Mouse (Mus musculus) layer of hippocampus, adult 9-10 months (tissue): Measurements from ENCODE around the gene Tecpr1.

ENCODE experiments used
- DNase-seq: peaks from one replicate; pipeline ENCODE4 v3.0.0; 2022; ENCODE audit warnings: low spot score

The Tecpr1 gene

GRCm38 (mm10) chr5:144207478-144207877 is 15.9 kb downstream of the Tecpr1 start:
- DNase-seq = no peak

GRCm38 (mm10) chr5:144206069-144206468 is 17.3 kb downstream of the Tecpr1 start:
- DNase-seq = no peak

DNA sequence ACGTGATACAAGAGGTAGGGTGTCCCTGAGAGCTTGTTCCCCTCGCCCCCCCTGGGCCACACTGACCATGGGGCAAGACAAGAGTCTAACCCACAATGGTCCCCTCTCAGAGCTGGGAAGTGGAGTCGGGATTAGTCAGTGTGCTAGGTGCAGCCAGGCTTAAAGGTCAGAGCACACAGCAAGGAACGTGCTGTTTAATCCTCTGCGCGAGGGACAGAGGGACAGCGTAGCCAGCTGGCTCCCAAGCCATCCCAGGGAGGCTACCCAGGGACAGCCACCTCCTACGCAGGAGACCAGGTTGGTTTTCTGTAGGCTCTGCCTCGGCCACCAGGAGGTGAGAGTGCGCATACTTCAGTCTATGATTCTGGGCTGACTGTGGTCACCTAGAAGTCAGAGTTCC is 18.5 kb downstream of the Tecpr1 start:
- DNase-seq = no peak

GRCm38 (mm10) chr5:144204303-144204702 is 19.1 kb downstream of the Tecpr1 start:
- DNase-seq = no peak

DNA sequence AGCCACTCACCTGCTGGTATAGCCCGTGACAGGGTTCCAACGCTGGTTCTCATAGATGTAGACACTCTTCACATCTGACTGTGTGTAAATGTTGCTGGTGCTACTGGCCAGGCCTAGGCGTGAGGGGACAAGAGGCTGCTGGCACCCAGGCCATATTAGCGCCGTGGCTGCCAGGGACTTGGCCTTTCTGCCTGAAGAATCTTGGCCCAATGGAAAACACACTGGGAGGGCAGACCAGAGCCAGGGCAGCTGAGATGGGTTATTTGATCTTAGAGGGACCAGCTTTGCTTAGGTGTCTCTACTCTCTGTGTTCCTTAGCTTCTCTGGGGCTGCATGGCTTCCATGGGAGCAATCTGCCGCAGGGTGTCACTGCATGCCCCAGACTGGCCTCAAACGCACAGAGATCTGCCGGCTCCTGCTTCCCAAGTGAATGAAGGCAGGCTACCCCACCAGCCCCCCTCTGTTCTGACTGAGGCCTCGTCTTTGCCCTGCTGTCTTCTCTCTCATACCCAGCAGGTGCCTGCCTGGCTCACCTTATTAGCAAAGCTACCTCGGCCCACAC is 19.9 kb downstream of the Tecpr1 start:
- DNase-seq = no peak

GRCm38 (mm10) chr5:144202430-144202829 is 21.0 kb downstream of the Tecpr1 start:
- no peak for DNase-seq

GRCm38 (mm10) chr5:144200616-144201015 is 22.8 kb downstream of the Tecpr1 start:
- DNase-seq = no peak

DNA sequence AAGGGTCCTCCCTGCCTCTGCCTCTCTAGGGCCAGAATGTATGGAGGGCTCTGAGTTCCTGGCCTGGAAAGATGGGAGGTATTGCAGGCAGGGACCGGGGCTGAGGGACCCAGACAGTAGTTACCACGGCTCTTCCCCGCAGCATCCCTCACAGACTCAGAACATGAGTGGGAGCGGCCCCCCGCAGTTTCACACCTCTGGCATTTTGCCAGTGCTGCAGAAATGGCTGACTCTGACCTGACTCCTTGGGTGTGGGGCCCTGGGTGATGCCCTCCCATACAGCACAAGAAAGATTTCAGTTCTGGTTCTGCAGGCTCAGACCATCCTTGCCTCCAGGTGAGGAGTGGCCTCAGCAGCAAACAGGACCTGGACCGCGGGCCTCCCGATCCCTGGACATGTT is 27.8 kb downstream of the Tecpr1 start:
- DNase-seq = no peak

DNA sequence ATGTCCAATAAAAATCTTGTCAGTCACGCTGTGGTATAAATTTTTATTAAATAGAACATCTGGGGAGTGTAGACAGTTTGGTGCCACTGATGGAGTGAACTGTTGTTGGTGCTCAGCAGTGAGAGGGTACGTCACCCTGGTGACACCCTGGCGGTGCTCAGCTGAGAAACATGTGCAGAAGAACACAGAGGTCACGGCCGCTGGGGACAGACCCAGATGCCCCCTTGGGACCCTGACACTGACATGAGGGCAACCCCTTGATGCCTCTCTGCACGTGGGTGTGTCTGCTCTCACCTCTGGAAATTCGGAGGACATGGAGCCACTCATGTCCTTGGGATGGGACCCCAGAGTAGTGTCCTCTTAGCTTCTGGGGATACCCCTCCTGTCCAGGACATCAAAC is 29.0 kb downstream of the Tecpr1 start:
- no peak for DNase-seq

- DNase-seq = no peak
Observed at GRCm38 (mm10) chr5:144192673-144193072, 30.7 kb downstream of the Tecpr1 start.

GRCm38 (mm10) chr5:144191026-144191425 is 32.4 kb downstream of the Tecpr1 start:
- no peak for DNase-seq

GRCm38 (mm10) chr5:144189950-144190583 is 33.3 kb downstream of the Tecpr1 start, which contains the start of gene Bhlha15:
Bhlha15 (plus strand) TSS chr5:144190286.
- no peak for DNase-seq

GRCm38 (mm10) chr5:144189327-144189726 is 34.1 kb downstream of the Tecpr1 start:
- DNase-seq = no peak

- no peak for DNase-seq
Observed at GRCm38 (mm10) chr5:144188422-144188821, 35.0 kb downstream of the Tecpr1 start.

DNA sequence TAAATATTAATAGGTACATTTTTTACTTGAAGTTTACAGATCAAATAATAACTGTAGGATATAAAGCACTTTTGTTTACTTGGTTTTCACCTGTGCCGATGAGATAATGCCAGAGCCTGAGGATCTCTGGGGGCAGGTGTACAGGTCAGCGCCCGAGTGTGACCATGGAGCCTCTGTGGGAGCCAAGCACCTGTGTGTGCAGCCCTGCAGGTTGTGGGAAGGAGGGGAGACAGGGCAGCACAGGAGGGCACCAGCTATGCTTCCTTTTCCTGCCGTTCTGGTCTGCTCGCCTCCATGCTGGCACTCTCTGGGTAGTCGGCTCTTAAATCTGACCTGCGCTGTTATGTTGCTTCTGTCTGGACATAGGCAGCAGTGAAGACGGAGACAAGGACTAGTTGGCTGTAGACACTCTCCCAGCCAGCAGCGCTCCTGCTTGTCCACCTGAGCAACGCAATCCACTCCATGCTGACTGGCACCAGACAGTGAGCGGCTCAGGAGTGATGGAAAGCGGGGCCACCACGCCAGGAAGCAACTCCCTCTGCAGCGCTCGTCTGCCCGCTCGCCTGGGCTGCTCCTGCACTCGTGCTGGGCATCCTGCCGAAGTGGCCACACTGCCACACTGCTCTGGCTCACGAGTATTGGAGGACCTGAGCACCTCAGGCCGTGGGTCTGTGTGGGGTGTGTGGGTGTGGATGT is 38.9 kb downstream of the Tecpr1 start:
- DNase-seq = no peak

DNA sequence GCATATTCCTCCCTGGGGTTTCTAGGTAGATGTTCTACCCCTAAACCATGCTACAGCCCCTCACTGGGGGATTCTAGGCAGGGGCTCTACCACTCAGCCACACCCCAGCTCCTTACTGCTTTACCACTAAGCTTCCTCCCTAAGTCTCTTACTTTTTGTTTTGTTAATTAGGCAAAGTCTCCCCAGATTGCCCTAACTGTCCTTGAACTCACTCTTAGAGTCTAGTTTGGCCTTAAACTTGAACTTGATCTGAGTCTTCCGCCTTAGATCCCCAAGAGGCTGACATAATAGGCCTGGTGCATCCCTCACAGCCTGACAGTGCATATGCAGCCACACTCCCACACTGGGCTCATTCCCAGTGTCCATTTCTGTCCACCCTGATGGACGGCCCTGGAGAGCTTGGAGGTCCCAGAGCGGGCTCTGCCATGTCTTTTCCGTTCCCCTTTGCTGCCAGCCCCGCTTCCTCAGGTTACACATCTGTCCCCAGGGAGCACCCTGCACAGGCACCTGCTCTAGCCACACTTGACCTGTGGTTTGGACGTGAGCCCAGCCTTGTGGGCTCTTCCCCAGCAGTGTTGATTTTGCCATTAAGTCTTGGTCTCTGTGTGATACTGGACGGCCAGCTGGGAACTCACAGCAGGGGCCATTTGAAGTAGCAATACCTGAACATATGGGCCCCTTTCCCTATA is 39.6 kb downstream of the Tecpr1 start:
- DNase-seq = no peak

DNA sequence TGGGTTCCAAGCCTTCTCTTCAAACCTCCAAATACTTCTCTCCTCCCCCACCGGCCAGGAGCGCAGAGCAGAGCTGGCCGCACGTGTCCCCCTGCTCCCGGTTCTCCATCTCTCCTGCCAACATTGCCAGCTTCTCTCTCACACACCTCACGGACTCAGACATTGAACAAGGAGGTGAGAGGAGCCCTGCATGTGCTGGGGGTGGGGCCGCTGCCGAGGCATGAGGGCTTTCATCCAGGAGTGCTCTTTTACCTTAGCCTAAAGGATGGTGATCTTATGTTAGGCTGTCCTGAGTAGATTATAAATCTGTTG is 40.2 kb downstream of the Tecpr1 start:
- no peak for DNase-seq

DNA sequence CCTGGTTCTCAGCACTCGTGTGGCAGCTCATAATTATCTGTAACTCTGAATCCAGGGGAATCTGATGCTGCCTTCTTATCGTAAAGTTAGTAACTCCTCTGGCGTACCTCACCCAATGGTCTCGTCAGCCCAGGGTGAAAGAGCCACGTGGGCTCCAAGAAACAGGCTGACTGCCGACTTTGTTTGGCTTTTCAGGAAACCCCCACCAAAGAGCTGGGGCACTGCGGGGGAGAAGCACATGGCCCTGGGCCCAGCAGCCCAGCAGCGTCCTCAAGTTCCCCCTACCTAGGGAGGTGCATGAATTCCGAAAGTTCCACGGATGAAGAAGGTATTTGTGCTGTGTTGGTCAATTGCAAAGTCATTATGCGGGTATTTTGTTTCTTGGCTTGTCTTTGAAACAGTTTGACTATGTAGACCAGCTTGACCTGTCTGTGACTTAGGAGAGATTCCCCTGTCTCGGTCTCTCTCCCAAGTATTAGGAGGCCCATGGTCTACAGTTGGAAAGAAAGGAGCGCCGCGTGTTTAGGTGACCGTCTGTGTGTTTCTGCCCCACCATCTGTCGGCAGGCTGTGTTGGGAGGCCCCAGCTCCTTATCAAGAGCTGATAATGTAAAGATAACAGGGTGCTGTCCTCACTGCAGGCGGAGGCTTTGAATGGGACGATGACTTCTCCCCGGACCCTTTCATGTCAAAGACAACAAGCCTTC is 40.7 kb downstream of the Tecpr1 start:
- no peak for DNase-seq

DNA sequence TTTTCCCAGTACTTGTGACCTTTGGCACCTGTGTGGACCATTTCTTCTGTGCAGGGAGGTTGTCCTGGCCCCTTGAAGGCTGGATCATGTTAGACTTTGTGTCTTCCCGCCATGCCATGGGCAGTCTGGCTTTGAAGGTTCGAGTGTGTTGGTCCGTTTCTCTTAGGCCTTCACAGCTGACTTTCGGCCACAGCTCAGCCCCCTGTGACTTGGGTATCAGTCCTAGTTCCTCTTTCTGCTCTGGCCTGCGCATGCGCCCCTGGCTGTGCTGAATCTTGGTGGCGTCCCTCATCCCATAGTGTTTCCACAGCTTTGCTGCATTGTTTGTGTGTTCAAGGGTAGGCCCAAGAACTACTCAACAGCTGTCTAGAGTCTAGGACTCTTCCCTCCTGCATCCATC is 42.2 kb downstream of the Tecpr1 start:
- no peak for DNase-seq

GRCm38 (mm10) chr5:144178216-144178615 is 45.2 kb downstream of the Tecpr1 start:
- no peak for DNase-seq

DNA sequence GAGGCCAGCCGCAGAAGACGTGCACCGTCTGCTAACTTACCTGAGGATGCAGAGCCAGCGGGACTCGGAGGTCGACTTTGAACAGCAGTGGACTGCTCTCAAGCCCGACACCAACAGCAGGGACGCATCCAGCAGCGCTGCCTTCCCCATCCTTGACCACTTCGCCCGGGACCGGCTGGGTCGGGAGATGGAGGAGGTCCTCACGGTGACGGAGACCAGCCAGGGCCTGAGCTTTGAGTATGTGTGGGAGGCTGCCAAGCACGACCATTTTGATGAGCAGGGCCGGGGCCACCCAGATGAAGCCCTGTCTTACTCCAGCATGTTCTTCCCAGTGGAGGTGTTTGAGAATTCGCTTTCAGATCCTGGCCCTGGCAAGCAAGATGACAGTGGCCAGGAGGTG is 49.8 kb downstream of the Tecpr1 start:
- no peak for DNase-seq

- no peak for DNase-seq
Observed at GRCm38 (mm10) chr5:144169275-144169975, 54.0 kb downstream of the Tecpr1 start.
